Mouse (Mus musculus): Measurements from ENCODE around the gene Snx18.

Gene Snx18

DNA sequence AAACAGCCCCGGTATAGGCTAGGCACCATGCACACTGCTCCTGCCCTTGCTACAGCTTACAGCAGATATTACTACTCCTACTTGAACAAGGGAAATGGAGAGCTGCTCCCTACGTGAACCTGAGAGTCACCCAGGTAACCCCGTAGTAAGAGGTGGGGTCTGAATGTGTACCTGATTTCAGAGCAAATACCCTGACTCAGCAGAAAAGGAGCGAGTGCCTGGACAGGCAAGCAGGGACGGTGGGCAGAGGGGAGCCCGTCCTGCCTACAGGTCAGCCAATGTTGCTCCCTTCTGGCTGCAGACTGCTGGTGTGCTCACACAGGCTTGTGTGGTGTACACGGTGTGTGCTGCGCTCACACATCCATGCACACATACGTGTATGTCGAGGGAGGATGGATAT is 20.7 kb downstream of the Snx18 start:
- no peak for DNase-seq (ENCODE audit: low read depth)

DNA sequence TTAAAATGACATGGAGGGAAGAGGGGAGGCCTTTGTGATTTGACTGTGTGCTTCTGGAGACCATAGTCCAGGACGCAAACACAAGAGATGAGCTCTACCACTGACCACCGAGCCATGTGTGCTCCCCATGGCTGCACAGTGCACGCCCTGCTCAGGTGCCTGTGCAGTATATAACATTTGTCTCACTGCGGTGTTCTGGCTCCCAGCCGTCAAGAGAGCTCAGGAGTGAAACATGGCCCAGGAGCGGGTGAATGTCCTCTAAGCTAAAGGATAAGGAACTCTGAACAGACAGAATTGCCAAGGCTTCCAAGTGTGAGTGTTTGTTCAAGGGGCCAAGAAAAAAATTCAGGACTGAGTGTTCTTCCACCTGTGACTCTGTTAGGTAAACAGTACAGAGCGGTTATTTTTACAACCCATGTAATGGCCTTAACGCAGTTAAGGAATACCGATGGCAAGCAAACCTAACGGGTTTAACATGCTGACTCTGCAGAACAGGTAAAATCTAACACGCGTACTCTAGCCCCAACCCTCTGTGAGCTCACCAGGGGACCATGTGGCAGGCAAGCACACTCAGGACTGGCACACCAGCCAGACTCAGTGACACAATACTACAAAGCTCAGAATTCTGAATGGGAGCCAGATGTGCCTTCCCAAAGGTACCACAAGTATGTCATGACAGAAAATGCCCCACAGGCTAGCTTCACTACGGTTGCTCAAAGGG is 21.4 kb downstream of the Snx18 start:
- DNase-seq (ENCODE audit: low read depth): no peak

DNA sequence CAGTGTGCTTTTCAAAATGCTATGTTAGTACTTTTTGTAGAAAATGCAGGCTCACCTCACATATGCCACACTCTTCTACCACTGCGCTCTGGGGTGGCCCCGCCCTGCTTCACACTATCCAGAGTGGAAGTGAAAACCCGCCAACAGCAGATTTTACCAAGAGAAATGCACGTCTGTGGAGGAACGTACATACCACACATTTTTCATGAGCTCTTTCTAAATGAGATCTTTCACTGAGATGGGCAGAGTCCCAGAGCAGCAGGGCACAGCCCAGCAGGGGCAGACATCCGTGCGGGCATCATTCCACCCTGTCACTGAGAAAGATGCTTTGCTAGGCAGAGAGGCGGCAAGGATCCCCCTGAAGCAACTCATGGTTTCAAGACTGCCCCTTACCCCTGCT is 22.4 kb downstream of the Snx18 start:
- DNase-seq (ENCODE audit: low read depth): no peak

DNA sequence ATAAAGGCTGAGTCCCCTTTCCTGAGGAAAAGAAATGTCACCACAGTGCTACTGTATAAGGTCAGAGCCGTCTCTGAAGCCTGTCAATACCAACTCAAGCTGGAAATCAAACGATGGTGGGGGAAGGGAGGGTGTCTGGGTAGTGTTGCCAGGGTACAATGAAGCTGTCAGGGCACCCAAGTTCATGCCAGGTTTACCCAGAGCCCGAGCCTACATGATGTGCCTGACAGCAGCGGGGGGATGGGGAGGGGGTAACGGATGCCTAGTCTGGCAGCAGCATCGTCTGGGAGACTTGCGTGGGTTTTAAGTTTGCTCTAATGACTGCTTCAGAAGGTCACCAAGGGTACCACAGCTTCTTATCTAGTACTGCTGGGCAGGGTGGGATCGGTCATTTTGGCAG is 23.1 kb downstream of the Snx18 start:
- no peak for DNase-seq (ENCODE audit: low read depth)

DNA sequence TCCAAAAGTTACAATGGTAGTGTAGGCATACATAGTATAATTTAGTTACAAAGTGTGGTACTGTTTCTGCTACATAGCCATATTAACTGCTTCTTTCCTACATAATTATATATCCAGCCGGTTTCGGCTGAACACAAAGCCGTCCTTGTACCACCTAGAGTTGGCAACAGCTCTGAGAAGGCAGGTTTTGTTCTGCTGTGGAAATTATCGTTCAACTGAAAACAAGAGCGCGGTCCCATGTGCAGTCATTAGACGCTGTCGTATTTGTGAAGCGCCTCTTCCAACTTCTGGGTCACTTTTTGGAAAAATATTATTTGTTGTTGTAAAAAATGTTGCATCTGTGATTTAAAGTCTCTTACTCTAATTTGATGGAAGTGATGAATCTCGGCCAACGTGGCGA is 24.0 kb downstream of the Snx18 start:
- DNase-seq (ENCODE audit: low read depth): no peak

DNA sequence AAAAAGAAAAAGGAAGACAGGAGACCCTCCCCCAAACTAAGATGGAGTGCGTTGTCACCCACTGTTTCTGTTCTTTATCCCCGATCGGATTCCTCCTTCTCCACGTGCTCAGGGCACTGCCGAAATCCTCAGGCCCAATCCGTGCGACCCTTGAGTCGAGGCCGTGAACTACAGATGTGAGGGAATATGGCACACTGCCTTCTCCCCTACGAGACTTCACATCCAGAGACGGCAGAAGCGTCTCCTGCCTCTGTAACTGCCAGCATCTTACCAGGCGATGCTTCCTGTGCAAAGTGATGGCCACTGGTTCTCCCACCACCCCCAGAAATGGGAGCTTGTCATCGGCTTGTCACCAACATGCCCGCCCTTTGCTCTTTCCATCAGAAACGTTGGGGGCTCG is 24.7 kb downstream of the Snx18 start:
- DNase-seq (ENCODE audit: low read depth): no peak

DNA sequence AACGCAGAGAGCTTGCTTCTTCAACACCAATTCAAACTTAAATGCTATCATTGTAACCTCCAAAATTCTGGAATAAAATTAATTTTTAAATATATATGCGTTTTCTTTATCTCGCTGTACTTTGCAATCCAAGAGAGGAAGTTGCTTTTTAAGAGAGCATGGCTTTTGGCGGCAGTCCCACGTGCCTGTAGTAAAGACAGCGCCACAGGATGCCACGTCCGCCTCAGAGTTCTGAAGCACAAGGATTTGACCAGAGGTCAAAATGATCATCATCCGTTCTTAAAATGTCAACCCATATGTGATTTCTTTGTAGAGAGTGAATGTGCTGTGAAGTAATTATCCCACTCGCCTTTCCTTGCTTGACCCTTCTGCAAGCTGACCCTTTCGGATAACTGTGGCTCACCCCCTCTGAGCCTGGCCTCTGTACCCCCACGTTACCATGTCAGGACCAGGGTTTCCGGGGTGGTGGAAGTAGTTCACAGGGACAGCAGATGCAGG is 25.6 kb downstream of the Snx18 start:
- no peak for DNase-seq (ENCODE audit: low read depth)

DNA sequence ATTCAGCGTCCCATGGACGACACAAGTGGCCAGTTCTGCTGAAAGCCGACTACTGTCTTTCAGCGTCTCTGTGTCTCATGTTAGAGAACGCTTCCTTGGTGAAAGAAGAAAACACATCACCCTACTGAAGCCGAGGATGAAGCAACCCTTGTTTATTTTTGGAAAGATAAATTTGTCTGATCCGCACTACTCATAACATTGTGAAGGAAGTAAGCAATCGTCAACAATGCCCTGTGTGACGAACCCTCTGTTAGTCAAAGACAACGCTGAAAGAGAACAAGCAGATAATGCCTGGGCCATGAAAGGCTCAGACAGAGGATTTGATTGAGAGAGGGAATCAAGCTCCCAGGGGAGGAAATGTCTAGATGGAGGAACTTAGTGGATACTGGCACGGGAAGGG is 27.0 kb downstream of the Snx18 start:
- DNase-seq (ENCODE audit: low read depth): no peak

DNA sequence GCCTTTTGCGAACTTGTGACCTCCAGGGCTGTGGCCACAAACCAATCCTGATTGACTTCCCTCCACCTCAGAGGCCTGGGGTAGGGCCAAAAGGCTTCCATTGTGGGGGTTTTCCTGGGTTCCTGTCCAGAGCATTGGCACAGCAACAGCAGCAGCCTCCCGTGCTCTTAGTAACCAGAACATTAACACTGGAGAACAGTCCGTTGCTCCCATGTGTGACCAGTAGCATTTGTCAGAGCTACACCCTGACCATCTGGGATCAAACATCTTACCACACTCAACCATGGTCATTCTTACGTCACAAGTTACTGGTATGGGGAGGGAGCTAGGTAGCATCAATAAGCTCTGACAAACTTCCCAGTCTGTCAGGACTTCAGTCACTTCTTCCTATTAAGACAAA is 28.1 kb downstream of the Snx18 start:
- DNase-seq (ENCODE audit: low read depth): no peak

DNA sequence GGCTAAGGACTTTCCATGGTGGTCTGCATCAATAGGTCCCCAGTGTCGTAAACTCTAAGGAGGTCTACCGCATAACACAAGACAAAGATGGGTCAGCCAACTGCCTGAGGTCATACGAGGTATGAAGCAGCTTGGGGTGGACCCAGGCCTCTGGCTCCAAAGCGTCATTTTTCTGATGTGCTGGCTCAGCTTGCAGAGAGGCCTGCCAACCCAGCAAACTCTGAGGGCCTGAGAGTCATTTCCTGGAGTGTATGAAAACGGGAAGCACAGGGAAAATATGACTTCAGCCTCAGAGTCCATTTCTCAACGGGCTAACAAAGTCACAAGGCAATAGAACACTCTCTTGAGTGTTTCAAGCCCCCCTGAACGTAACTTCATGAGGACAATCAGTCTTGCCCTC is 28.9 kb downstream of the Snx18 start:
- DNase-seq (ENCODE audit: low read depth): peak; percentile 60

DNA sequence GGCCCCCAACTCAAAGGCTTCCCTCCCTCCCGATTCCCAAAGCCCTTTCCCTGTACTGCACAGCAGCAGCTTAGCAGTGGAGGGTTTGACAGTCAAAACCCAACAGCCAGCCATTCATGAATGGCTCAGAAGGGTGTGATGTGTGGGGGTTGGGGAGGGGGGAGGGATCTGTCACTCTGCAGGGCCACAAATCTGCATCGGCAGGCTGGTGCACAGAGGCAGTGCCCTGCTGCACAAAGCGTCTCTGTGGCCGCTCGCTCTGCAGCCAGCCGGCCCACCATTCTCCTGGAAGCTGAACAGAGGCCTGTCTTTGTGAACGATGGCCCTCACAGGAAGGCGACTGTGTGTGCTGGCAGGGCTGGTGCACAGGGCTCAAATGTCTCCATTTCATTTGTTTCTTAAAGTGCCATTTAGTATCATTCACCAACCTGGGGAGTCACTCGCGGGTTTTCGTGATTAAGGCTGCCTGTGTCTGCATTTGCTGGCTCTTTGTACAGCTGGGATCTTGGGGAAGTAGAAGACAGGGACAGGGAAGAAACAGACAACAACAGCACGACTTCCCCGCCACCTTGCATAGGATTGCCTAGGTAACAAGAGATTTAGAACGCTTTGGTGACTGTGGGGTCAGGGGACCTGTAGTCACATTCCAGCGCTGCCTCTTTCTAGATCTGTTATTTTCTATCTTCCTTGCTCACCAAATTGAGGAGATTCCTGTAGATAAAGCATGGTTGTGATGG is 31.0 kb downstream of the Snx18 start:
- no peak for DNase-seq (ENCODE audit: low read depth)

DNA sequence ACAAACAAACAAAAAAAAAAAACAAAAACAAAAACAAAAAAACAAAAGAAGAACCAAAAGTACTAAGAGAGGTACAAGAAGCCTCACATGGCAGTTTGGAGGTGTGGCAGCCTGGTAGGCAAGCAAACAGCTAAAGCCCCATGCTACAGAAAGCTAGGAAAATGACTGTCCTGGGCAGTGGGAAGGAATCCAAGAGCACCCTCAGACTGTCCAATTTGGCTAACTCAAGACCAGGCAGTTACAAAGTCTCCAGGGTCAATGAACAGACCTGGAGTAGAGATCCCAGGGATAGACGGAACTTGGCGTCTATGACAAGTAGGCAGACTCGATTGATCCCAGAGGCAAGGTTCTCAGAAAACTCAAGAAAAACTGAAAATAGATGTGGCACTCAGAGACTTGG is 32.8 kb downstream of the Snx18 start:
- DNase-seq (ENCODE audit: low read depth): no peak

DNA sequence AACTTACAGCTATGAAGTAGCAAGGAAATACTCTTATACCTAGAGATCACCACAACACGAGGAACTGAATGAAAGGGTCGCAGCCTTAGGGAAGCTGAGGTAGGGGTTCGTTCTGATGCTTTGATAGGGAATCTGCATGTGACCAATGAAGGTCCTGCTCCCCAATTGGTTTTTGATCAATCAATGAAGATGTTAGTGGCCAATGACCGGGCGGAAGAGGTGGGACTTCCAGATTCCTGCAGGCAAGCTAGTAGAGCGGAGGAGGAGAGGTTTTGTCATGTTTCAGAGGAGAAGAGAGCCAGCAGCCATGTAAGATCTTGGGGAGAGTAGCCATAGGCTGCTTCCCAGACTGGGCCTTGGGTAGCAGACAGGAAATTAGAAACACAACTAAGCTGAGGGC is 33.9 kb downstream of the Snx18 start:
- no peak for DNase-seq (ENCODE audit: low read depth)

DNA sequence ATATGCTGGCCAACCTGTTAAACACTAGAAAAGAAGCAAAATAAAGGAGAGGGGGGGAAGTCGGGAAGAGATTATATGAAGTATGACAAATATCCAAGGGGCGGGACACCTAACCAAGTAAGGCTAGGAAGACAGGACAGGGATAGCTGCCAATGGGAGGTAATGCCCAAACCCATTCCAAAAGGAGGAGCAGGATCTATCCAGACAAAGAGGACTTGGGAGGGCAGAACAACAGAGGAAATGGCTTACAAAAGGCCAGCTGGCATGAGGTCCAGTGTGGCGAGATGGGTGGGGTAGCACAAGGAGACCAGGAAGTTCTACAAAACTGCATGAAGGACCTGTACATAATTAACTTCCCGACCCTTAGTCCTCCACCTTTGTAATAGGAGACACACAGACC is 34.8 kb downstream of the Snx18 start:
- no peak for DNase-seq (ENCODE audit: low read depth)

DNA sequence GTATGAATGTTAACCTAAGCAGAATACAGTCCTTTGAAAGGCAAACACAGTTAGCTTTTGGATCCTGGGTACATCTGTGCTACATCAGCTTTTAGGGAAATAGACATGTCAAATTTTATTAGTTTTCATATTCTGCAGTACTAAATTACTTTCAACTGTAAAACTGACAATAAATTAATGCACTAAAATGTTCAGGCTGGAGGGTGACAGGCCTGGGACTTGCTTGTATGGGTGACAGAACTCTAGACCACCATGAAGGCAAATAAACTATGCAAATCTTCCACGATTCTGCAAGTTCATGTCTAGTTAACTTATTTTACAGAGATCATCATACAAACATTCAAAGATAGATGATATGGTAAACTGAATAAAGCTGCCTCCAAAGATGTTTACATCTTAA is 36.3 kb downstream of the Snx18 start:
- no peak for DNase-seq (ENCODE audit: low read depth)

DNA sequence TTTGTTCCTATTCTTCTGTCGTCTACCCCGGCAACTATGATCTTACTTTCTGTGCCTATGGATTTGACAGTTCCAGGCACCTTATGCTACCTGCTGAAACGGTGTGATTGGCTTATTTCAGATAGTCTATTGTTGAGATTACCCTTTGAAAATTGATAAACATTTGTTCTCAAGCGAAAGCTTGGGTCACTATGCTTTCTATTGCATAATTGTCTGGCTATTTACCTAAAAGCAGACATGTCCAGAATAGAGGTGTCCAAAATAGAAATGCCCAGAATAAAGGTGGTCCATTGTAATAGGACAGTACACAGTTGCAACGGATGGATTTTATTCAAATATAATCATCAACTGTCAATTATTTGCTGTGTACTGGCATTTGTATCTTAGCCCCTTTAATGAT is 36.9 kb downstream of the Snx18 start:
- no peak for DNase-seq (ENCODE audit: low read depth)

DNA sequence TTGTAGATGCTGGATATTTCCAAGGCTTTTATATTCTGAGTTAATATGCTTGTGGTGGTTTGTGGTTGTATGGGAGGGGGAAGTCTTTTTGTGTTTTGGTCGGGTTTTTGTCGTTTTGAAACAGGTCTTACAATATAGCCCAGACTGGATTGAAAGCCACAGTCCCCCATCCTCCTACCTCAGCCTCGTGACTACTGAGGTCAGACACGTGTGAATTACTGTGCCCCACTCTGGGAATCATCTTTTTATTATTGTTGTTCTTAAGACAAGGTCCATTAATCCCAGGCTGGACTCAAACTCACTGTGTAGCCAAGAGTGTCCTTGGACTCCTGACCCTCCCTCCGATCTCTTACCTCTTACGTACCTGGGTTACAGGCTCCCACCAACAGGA is 38.0 kb downstream of the Snx18 start:
- no peak for DNase-seq (ENCODE audit: low read depth)

DNA sequence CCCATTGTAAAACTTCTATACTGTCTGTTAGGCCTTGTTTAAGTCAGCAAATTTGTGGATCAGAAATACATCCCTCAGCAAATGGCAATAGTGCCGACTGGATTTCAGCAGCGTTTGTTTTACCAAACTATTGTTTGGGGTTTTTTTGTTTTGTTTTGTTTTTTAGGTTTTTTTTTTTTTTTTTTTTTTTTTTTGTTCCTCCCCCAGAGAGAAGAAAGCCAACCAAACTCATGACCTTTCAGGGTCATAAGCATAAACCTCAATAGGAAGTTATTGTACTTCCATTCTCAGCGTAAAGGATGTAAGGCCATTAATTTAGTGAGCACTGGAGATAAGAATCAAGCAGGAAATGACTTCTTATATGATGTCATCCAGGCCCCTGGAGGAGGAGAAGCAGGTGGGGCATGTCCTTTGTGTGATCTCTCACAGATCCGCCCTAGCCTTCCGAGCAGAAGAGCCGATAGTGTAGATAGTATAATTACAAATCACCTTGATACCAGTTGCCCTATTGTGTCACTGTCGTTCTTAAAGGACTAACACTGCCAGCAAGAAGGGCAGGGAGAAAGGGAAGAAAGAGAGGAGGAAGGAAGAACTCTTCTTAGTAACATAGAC is 38.5 kb downstream of the Snx18 start:
- DNase-seq (ENCODE audit: low read depth): no peak

DNA sequence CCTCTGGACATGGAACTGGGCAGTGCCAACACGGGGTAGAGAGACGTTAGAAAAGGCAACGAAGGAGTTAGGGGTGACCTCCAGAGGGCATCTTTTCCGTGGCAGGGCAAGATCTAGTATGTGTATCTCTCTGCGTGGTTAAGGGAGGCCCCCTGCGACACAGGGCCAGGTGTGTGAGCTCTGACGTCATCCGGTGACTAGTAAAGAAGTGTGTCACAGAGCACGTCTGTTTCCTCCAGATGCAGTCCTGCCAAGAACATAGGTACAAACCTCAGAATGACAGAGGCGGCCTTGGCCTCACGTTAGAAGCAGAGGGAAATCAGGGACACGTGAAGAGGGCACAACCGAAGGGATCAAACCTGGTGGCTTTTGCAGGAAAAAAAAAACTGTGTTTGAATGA is 44.1 kb downstream of the Snx18 start:
- no peak for DNase-seq (ENCODE audit: low read depth)

DNA sequence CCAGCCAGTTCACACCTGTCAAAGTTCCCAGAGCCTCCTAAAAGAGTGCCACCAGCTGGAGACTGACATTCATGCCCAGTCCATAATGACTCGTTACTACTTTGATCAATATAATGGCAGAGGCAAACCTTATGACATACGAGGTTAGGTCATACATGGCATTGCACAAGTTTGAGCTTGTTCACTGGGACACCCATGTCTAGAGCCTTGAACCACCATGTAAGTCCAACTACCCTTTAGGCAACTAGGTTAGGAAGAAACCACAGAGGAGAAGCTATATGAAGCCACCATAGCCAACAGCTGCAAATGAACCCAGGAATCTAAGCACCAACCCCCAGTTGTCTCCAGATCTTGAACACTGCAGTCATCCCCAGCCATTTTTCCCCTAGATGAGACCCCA is 45.0 kb downstream of the Snx18 start:
- no peak for DNase-seq (ENCODE audit: low read depth)

DNA sequence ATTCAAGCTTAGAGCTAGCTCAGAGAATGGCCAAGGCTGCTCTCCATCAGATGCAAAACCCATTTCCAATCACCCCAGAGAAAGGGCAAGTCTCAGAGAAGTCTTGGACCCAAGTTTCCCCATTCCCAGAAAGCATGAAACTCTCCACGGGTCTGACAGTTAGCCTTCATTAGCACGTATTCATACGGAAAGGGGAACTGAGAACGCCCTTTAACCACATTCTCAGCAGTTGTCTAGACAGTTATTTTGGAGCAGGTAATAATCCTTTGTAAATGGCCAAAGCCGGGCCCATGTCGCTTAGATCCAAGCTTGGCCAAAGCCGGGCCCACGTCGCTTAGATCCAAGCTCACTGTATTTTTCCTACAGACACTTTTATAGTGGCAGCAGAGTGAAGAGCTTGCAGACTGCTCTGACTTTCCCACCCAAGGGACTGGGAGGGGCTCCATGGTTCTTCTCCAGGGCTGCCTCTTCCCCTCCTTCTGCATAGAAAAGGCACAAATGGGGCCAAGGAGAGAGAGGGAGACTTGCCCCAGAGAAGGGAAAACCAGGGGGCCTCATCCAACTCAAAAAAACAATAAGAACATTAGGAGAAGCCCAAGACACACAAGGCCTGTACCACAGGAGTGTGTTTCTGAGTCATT is 46.2 kb downstream of the Snx18 start:
- no peak for DNase-seq (ENCODE audit: low read depth)

DNA sequence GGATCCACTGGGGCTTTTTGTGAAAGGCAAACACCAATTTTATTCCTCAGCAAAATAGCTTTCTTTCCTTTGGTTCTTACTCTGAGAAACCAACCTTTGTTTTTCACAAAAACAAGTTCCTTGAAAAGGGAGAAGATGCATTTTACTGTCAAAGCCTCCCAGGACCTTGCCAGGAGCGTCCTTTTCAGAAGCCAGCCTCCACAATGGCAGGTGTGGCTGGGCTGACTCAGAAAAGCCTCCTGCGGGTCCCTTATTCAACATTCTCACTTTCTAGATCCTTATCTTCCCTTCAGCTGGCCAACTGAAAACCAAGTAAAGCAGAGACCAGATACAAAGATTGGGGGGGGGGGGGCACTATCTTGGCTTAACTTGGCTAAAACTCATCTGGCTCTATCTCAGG is 48.8 kb downstream of the Snx18 start:
- no peak for DNase-seq (ENCODE audit: low read depth)

DNA sequence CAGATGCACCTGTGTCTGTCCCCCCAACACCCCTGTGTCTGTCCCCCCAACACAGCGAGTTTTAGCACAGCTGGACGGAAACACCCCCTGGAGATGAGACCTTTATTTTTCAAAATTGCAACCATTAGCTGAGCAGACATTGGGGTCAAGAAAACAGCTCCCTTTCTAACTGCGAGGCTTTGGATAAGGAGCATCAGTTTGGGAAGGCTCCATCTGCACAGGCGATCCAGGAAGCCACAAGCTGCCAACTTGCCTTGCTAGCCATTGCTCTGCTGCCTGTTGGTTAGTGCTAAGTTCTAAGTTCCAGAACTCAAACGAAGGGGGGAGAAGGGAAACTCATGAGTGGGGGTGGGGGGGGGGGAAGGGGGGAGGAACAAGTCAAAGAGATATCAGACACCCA is 51.4 kb downstream of the Snx18 start:
- no peak for DNase-seq (ENCODE audit: low read depth)

All from fibroblast of lung, adult 2 months (primary cell).